Mouse (Mus musculus) ES-E14 (cell line): ENCODE measurements around the gene Sprr2a2.
"Not testable (repeated sequence)": the region's sequence is repeated elsewhere in the genome, so short reads cannot be mapped to it uniquely, and the experiment has no call there.

ENCODE experiments used
- HCFC1 ChIP-seq: IDR thresholded peaks from 2 replicates; pipeline ENCODE4 v1.6.1; 2012; ENCODE audit warnings: low read length, inconsistent platforms, borderline replicate concordance; ENCODE audit not compliant: insufficient read depth
- MAFK ChIP-seq: IDR thresholded peaks from 2 replicates; pipeline ENCODE4 v1.6.1; 2014; ENCODE audit warnings: mild to moderate bottlenecking, low read depth, low read length, inconsistent platforms; ENCODE audit not compliant: insufficient read depth
- ZC3H11A ChIP-seq: IDR thresholded peaks from 2 replicates; pipeline ENCODE4 v1.6.1; 2012; ENCODE audit warnings: low read depth, mild to moderate bottlenecking, inconsistent platforms, low read length, borderline replicate concordance
- ZNF384 ChIP-seq: IDR thresholded peaks from 2 replicates; pipeline ENCODE4 v1.6.1; 2012; ENCODE audit warnings: low read depth, low read length, inconsistent platforms

- not testable (repeated sequence) for TF ChIP-seq ZC3H11A, HCFC1, ZNF384, MAFK
Measured at GRCm38 (mm10) chr3:92273504-92273903, 57.8 kb downstream of the Sprr2a2 start.
